Mouse (Mus musculus) midbrain, embryonic 14.5 days (tissue): Measurements from ENCODE around the gene 6430548M08Rik. TPM values are rescaled to one million over a fixed set of nuclear protein-coding genes. Genes with fewer than 3 reads are reported as not detected.

Experiments used
- ATAC-seq: fragments of 200-750 bp; cut with Nextera tagmentation; 2 replicates; pipeline ENCODE4 v1.8.0; 2017; ENCODE audit warnings: moderate number of reproducible peaks, moderate library complexity; ENCODE audit not compliant: low FRiP score, low TSS enrichment
- DNase-seq: peaks from one replicate; pipeline ENCODE4 v3.0.0-alpha.2; 2015
- H3K27ac ChIP-seq: fragments of 300-500 bp; sonication (generic); replicated peaks from 2 replicates; pipeline ENCODE4 v1.5.1; 2014; ENCODE audit warnings: mild to moderate bottlenecking, low read depth, low read length, moderate library complexity
- H3K27me3 ChIP-seq: fragments of 300-500 bp; sonication (generic); 2 replicates; pipeline ENCODE4 v1.6.1; 2014; ENCODE audit warnings: low read length, control low read depth, mixed read lengths; ENCODE audit not compliant: control insufficient read depth, insufficient read depth
- H3K36me3 ChIP-seq: fragments of 300-500 bp; sonication (generic); 2 replicates; pipeline ENCODE4 v1.6.1; 2014; ENCODE audit warnings: low read length, control low read depth; ENCODE audit not compliant: control insufficient read depth, insufficient read depth
- H3K4me1 ChIP-seq: fragments of 300-500 bp; sonication (generic); 2 replicates; pipeline ENCODE4 v1.6.1; 2014; ENCODE audit warnings: mild to moderate bottlenecking, antibody characterized with exemption, low read length, control low read depth; ENCODE audit not compliant: control insufficient read depth, insufficient read depth
- H3K4me2 ChIP-seq: fragments of 300-500 bp; sonication (generic); 2 replicates; pipeline ENCODE4 v1.6.1; 2014; ENCODE audit warnings: mild to moderate bottlenecking, low read length, moderate library complexity
- H3K4me3 ChIP-seq: fragments of 300-500 bp; sonication (generic); replicated peaks from 2 replicates; pipeline ENCODE4 v1.5.1; 2014; ENCODE audit warnings: low read depth, low read length
- H3K9ac ChIP-seq: fragments of 300-500 bp; sonication (generic); replicated peaks from 2 replicates; pipeline ENCODE4 v1.6.1; 2014; ENCODE audit warnings: mild to moderate bottlenecking, low read length, moderate library complexity
- H3K9me3 ChIP-seq: fragments of 300-500 bp; sonication (generic); 2 replicates; pipeline ENCODE4 v1.6.1; 2016; ENCODE audit warnings: low read length, control low read depth, mixed read lengths; ENCODE audit not compliant: control insufficient read depth
- WGBS: fragments of 180-500 bp; shearing (Covaris S2); extraction: QIAGEN DNeasy Blood & Tissue Kit; methylation state at CpG from one replicate; pipeline ENCODE4 v1.1.7; 2014; 5-methylcytosine and 5-hydroxymethylcytosine counted together
- polyA plus RNA-seq: library from polyadenylated mRNA; unstranded; fragments of >200 nt; fragmentation: Nextera tagmentation; extraction: Ambion mirVana; gene quantifications from 2 replicates; pipeline ENCODE4 v1.2.1, GENCODE M21; 2014

Gene 6430548M08Rik
- polyA plus RNA-seq, 1 experiment from 2014 or later = 35.5 TPM

DNA sequence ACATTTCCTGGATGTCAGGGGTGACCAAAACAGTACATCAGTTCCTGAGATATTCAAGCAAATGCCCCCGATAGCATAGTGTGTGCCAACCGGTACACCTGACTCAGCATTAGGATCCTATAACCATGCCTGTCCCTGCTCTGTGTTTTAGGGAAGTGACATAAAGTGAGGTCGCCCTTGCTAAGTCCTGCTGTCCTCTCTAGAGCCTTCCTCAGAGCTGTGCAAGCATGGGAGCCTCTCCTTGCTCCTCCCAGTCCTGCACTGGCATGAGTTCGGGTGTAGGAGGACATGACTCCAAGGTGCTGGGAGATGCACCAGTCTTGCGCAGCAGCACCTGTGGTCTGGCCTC is 48.4 kb downstream of the 6430548M08Rik start:
- Histone ChIP-seq H3K36me3 (peaks cover 20% of the 10 kb centered on the region; the same call in 1 of the 2 replicates), H3K9ac (no peak overlapping the region)
- WGBS = 90% methylated on average over 5 of the region's 5 CpGs

DNA sequence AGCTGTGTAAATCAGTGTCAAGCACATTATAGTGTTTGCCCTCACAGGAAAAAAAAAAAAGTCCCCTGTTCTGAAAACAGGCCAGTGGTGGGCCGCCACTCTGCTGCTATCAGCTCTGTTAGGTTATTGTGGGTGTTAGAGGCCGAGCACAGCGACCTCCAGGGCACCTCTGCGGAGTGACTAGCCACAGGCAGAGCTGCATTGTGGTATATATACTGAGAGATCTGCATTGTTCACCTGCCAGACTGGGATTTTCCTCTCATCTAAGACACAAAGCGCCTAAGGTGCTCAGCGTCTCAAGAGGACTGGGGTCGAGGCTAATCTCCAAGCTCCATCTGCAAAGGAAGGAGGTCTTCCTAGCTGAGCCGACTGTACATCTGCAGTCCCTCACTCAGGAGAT is 49.4 kb downstream of the 6430548M08Rik start:
- DNase-seq = no peak
- Histone ChIP-seq H3K27ac (no peak overlapping the region), H3K27me3 (no peaks in the 10 kb centered on the region), H3K4me1 (peaks cover 9% of the 10 kb centered on the region), H3K9ac (no peak overlapping the region), H3K9me3 (no peaks in the 10 kb centered on the region), H3K4me3 (no peak overlapping the region), H3K4me2 (no peak overlapping the region), H3K36me3 (peaks cover 20% of the 10 kb centered on the region; the same call in 1 of the 2 replicates)
- 57% methylated on average over 8 of the region's 8 CpGs for WGBS
- ATAC-seq = no peak

More for the DNA sequence above, 48.4 kb downstream of the 6430548M08Rik start:
- DNase-seq (no peak), ATAC-seq (no peak)
- Histone ChIP-seq H3K27me3 (no peaks in the 10 kb centered on the region), H3K9me3 (no peaks in the 10 kb centered on the region), H3K4me3 (no peak overlapping the region), H3K27ac (no peak overlapping the region), H3K4me2 (no peak overlapping the region), H3K4me1 (0 out of 2 replicates have a peak, but pooled peaks cover 3% of the 10 kb centered on the region)

DNA sequence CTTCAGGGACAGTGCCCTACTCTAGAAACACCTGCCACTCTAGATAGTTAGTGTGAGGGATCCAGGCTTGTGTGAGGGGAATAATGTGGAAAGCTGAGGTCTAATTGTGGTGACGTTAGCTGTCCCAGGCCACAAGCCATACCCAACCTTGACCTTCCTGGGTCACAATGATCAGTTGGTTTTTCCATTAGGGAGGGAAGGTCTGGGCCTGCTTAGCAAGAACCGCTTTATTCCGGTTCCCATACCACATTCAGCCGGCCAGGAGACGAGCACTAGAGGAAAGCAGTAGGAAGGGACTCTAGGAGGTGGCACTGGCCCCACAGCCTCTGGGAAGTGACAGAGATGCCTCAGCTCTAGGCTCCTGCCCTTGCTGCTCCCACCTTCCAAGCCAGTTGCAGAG is 50.1 kb downstream of the 6430548M08Rik start:
- Histone ChIP-seq H3K4me1 (peaks cover 10% of the 10 kb centered on the region), H3K27ac (no peak overlapping the region), H3K4me2 (no peak overlapping the region), H3K9me3 (no peaks in the 10 kb centered on the region), H3K4me3 (no peak overlapping the region), H3K9ac (no peak overlapping the region), H3K36me3 (peaks cover 20% of the 10 kb centered on the region; the same call in 1 of the 2 replicates), H3K27me3 (no peaks in the 10 kb centered on the region)
- no peak for ATAC-seq
- DNase-seq = no peak
- WGBS = 89% methylated on average over 5 of the region's 5 CpGs

DNA sequence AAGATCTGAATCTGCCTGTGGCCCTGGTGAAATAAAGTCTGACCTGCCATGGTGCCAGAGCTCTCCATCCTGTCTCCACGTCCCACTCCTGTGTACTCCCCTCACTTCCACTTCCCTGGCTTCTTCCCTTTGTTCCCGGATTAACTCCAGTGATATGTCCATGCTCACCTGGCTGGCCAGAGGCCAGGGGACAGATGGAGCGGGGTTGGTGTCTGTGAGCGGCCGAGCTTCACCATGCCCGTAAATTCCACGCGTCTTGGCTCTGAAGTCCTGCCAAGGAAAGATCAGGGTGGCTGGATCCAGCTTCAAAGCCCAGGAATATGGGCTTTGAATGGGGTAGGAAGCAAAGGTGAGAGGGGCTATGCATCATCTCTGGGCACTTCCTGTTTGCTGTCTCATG is 53.2 kb downstream of the 6430548M08Rik start:
- Histone ChIP-seq H3K9me3 (no peaks in the 10 kb centered on the region), H3K4me1 (peaks cover 10% of the 10 kb centered on the region), H3K4me2 (no peak overlapping the region), H3K9ac (no peak overlapping the region), H3K36me3 (peaks cover 5% of the 10 kb centered on the region; the same call in 1 of the 2 replicates), H3K27ac (no peak overlapping the region), H3K27me3 (peaks cover 3% of the 10 kb centered on the region; the same call in 1 of the 2 replicates), H3K4me3 (no peak overlapping the region)
- WGBS = 90% methylated on average over 8 of the region's 8 CpGs
- ATAC-seq (no peak), DNase-seq (no peak)

DNA sequence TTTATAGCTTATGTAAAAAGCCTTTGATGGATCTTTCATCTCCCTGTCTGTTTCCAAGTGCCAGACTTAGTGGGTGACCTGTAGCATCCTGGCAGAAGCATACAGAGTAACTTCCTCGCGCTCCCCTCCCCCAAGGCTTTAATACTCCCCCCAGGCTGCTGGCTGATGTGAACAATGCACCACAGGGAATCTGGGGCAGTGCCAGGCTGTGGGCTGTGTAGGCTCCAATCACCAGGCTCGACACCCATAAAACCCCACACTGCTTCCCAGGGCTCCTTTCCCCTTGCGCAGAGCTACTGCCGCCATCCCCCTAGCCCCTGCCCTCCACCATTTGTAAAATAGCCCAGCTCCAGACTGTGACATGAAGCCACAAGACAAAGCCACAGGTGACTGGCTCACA is 53.9 kb downstream of the 6430548M08Rik start:
- 0 out of 2 replicates have a peak, but pooled peaks cover under 1% of the 10 kb centered on the region for H3K36me3 ChIP-seq
- H3K9me3 ChIP-seq = no peaks in the 10 kb centered on the region
- H3K4me1 ChIP-seq = peaks cover 10% of the 10 kb centered on the region
- no peak overlapping the region for H3K4me3 ChIP-seq
- DNase-seq (peak; percentile 68), ATAC-seq (peak; percentile 31; the same call in 1 of the 2 replicates)
- H3K27ac ChIP-seq = no peak overlapping the region; the same call in 1 of the 2 replicates
- H3K4me2 ChIP-seq = peak overlapping the region; percentile 19; the same call in 1 of the 2 replicates
- 21% methylated on average over 5 of the region's 5 CpGs for WGBS
- no peak overlapping the region for H3K9ac ChIP-seq
- H3K27me3 ChIP-seq = peaks cover 5% of the 10 kb centered on the region; the same call in 1 of the 2 replicates

DNA sequence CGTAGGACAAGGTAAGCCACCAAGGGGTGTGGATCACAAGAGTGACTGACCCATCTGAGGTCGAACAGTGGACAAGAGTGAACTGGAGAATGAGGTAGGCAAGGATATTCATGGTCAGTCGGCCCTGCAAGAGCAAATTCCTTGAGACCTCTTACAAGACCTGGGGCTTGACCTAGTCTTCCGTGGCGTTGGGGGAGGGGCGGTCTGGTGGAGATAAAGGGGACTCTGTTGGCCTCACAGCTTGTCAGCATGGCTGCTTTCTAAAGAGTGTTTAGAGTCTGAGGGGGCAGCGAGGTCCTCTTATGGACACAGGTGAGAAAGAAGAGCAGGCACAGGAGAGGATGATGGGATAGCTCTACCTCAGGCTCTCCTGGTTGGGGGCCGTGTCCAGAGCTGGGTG is 55.2 kb downstream of the 6430548M08Rik start:
- 27% methylated on average over 8 of the region's 8 CpGs for WGBS
- Histone ChIP-seq H3K4me2 (no peak overlapping the region), H3K4me3 (no peak overlapping the region), H3K36me3 (no peaks in the 10 kb centered on the region), H3K27me3 (peaks cover 5% of the 10 kb centered on the region; the same call in 1 of the 2 replicates), H3K9ac (no peak overlapping the region), H3K27ac (no peak overlapping the region), H3K4me1 (peaks cover 10% of the 10 kb centered on the region), H3K9me3 (no peaks in the 10 kb centered on the region)
- DNase-seq (no peak), ATAC-seq (no peak)

DNA sequence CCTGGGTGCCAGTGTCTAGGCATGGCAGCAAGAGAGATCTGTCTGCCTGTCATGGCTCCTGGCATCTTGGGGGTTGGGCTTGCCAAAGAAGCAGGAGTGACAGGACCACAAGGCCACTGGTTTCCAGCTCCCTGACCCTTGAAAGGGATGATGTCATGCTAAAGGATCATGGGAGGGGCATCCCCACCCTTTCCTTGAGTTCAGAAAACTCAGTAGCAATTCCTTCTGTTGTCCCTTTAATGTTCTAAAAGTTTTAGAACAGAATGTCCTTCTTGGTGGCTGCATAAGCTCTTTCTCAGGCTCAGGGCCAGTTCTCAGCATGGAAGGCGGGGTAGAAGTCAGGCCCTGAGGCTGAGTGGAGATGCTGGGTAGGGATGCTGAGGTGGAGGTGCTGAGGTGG is 59.2 kb downstream of the 6430548M08Rik start:
- Histone ChIP-seq H3K36me3 (no peaks in the 10 kb centered on the region), H3K4me1 (peaks cover 28% of the 10 kb centered on the region), H3K9ac (no peak overlapping the region), H3K4me3 (no peak overlapping the region), H3K4me2 (no peak overlapping the region), H3K27ac (no peak overlapping the region), H3K9me3 (no peaks in the 10 kb centered on the region), H3K27me3 (peaks cover 5% of the 10 kb centered on the region)
- ATAC-seq (no peak), DNase-seq (no peak)
- 78% methylated on average over 1 of the region's 1 CpGs for WGBS

DNA sequence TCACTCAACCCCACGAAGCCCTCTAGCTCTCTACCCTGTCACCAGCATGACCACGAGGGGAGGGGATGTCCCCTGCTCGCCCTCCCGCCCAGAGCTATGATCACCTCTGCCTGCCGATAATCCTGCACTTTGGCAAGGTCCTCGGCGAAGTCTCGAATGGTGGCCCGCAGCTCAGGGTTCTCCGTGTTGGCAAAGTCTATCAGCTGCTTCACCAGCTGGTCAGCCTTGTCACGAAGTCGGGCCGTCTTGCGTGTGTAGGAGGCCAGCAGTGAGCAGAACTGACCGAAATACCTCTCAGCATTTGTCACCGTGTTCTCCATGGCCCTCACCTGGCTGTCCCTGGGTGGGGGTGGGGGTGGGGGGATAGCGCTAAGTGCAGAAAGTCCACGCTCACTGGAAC is 60.7 kb downstream of the 6430548M08Rik start:
- peaks cover 5% of the 10 kb centered on the region for H3K27me3 ChIP-seq
- no peak overlapping the region for H3K9ac ChIP-seq
- H3K36me3 ChIP-seq = no peaks in the 10 kb centered on the region
- no peaks in the 10 kb centered on the region for H3K9me3 ChIP-seq
- no peak overlapping the region for H3K27ac ChIP-seq
- no peak for ATAC-seq
- 43% methylated on average over 18 of the region's 18 CpGs for WGBS
- H3K4me1 ChIP-seq = peaks cover 30% of the 10 kb centered on the region
- no peak overlapping the region for H3K4me2 ChIP-seq
- H3K4me3 ChIP-seq = no peak overlapping the region
- no peak for DNase-seq

DNA sequence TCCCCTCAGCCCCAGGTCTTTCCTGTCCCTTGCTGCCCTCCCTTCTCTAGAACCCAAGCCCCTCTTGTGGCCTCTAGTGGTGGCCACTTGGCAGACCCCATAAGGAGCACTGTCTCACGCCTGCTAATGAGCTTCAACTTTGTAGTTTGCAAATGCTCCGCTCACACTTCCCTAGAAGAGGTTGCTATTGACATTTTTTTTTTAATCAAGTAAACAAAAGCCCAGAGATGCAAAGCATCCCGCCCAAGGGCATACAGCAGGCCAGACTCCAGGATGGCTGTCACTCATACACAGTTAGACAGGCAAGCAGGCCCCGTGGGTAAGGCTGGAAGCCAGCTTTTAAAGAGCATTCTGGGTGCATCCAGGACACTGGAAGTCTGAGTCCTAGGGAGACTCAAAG is 62.7 kb downstream of the 6430548M08Rik start:
- H3K4me1 ChIP-seq = peaks cover 35% of the 10 kb centered on the region
- peak overlapping the region; percentile 51 for H3K4me2 ChIP-seq
- no peaks in the 10 kb centered on the region for H3K9me3 ChIP-seq
- H3K4me3 ChIP-seq = no peak overlapping the region
- no peak overlapping the region; the same call in 1 of the 2 replicates for H3K9ac ChIP-seq
- peak; percentile 10; the same call in 1 of the 2 replicates for ATAC-seq
- 4% methylated on average over 4 of the region's 4 CpGs for WGBS
- peak; percentile 56 for DNase-seq
- H3K27ac ChIP-seq = peak overlapping the region; percentile 90
- no peaks in the 10 kb centered on the region for H3K36me3 ChIP-seq
- H3K27me3 ChIP-seq = peaks cover 5% of the 10 kb centered on the region
